Mouse (Mus musculus) MEL (cell line): ENCODE data around the gene Tmem200c.

Experiments
- CTCF ChIP-seq, 3 experiments: IDR thresholded peaks in 2 of 3; conservative IDR thresholded peaks in 1 of 3; 2 replicates each; pipeline ENCODE4 v1.5.1; 2011 to 2012; ENCODE audit warnings: low read length in 3 of 3, low read depth in 2 of 3, mild to moderate bottlenecking in 2 of 3, improper control_type of control experiment in 1 of 3, inconsistent platforms in 1 of 3, mixed read lengths in 1 of 3, moderate library complexity in 1 of 3; ENCODE audit not compliant: control insufficient read depth in 1 of 3, insufficient read depth in 1 of 3, poor library complexity in 1 of 3, severe bottlenecking in 1 of 3
- MAFK ChIP-seq: IDR thresholded peaks from 2 replicates; pipeline ENCODE4 v1.6.1; 2011; ENCODE audit warnings: low read depth, mild to moderate bottlenecking, low read length, improper control_type of control experiment, borderline replicate concordance
- NRF1 ChIP-seq: IDR thresholded peaks from 2 replicates; pipeline ENCODE4 v1.6.1; 2014; ENCODE audit warnings: low read depth, mild to moderate bottlenecking, inconsistent platforms, low read length, improper control_type of control experiment, moderate library complexity; ENCODE audit not compliant: poor library complexity, insufficient read depth, severe bottlenecking
- POLR2A ChIP-seq, 2 experiments: IDR thresholded peaks; 2 replicates each; pipeline ENCODE4 v1.6.1; 2011 to 2012; ENCODE audit warnings: low read length in 2 of 2, mild to moderate bottlenecking in 2 of 2, control low read depth in 1 of 2, improper control_type of control experiment in 1 of 2, low read depth in 1 of 2, moderate library complexity in 1 of 2; ENCODE audit not compliant: control insufficient read depth in 1 of 2, insufficient read depth in 1 of 2, poor library complexity in 1 of 2
- RAD21 ChIP-seq: IDR thresholded peaks from 2 replicates; pipeline ENCODE4 v1.6.1; 2011; ENCODE audit warnings: mild to moderate bottlenecking, low read depth, low read length, improper control_type of control experiment
- TCF12 ChIP-seq: IDR thresholded peaks from 2 replicates; pipeline ENCODE4 v1.6.1; 2014; ENCODE audit warnings: low read depth, mild to moderate bottlenecking, inconsistent platforms, low read length, improper control_type of control experiment, moderate library complexity

GRCm38 (mm10) chr17:68868439-68868838 lies 42.0 kb downstream of the Tmem200c start:
- no peak for TF ChIP-seq POLR2A (IDR thresholded peaks at IDR 0.05; ENCODE audit: control insufficient read depth in 1 of 2, insufficient read depth in 1 of 2, low read depth in 1 of 2, low read length in 2 of 2, poor library complexity in 1 of 2)
- no peak for TF ChIP-seq RAD21
- TF ChIP-seq CTCF (IDR thresholded peaks at IDR 0.05 in 2 of 3, conservative IDR thresholded peaks at IDR 0.05 in 1 of 3; ENCODE audit: control insufficient read depth in 1 of 3, insufficient read depth in 1 of 3, low read depth in 2 of 3, low read length in 3 of 3, poor library complexity in 1 of 3, severe bottlenecking in 1 of 3), result no peak
- no peak for TF ChIP-seq MAFK
- no peak for TF ChIP-seq NRF1
- no peak for TF ChIP-seq TCF12
